Mouse (Mus musculus) left cerebral cortex, postnatal 14 days (tissue): ENCODE data around the gene Zfp148. TPM values are rescaled to one million over a fixed set of nuclear protein-coding genes. Genes with fewer than 3 reads are reported as not detected.
"Not testable (repeated sequence)": the region's sequence is repeated elsewhere in the genome, so short reads cannot be mapped to it uniquely, and the experiment has no call there.

ENCODE experiments used
- DNase-seq, 2 experiments: peaks; one replicate each; pipeline ENCODE4 v3.0.0; 2021 to 2022; ENCODE audit warnings: low spot score in 2 of 2, mixed read lengths in 1 of 2
- intact Hi-C: fragments of 180-260 bp; cut with DNase I; formaldehyde crosslinking; loops from one replicate; pipeline ENCODE4 v1.15.1; 2025
- total RNA-seq, 2 experiments: library from RNA; stranded (reverse); gene quantifications; 2 replicates each; pipeline ENCODE4 v1.2.3; 2021

Gene Zfp148
- total RNA-seq, 2 experiments from 2014 or later, result 101 to 109 TPM

- intact Hi-C loops, result no loop called here
Observed at GRCm38 (mm10) chr16:33379219-33379943, 1.3 kb upstream of the Zfp148 start.

DNA sequence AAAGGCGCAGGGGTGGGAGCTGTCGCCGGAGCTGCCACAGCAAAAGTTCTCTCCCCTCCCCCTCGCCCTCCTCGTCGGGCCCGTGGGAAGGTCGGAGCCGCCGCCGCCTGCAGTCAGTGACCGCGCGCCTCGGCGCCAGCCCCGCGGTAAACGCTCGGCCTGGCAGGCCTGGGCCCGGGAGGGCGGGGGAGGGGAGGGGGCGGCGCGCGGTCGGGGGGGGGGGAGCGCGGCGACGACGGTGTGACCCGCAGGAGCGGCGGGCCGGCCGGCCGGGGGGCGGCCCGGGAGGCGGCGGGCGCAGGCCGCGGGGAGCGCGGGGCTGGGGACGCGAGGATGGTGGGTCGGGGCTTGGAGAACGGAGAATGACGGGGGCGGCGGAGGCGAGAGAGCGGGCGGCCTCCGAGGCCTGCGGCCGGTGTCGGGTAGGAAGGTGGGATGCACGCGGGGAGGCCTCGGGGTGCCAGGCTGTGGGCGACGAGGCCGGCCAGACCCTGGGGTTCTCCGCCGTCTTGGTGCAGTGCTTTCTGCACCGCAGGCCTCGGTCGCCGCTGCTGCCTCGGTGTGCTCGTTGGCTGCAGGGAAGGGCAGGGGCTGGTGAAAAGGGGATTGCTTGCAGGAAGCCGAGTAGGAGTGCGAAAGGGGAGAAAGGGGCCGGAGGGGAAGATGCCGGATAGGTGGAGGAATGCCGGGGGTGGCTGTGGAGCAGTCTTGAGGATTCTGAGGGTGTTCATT lies 412 bp downstream of the Zfp148 start:
- peak in 1 of 2 experiments; percentile 40 for DNase-seq
- intact Hi-C loops, result loop anchor here (2.0 to 10.0 kb wide), 2 partner anchors 44 to 74 kb away; no protein-coding TSS in a partner anchor

More at GRCm38 (mm10) chr16:33379219-33379943, 1.3 kb upstream of the Zfp148 start:
- DNase-seq, result no peak

DNA sequence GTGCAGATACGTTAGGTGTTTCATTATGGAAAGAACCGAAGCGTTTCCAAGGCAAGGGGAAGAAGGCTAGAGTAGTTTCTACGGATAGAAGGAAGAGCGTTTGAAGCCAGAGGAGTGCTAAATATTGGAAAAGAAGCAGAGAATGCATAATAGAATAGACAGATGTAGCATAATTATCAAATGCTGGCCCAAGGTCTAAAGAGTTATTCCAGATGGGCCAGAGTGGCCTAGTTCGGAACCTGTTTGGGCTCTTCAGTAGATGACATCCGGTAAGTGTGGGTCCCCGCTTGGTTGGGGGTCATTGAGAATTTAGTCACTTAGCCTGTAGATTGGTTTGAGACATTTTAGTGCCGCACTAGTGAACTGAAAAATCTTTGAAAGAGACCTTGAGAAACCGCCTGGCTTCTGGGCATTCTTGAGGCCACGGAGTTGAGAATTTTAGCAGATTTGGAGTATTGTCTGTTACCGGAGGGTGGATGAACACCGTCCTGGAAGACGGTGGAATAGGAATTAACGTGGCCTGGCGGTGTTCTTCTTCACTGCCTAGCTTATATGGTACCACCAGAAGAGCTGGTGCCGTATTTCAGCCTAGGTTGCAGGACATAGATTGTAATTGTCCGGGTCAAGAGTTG lies 1.1 kb downstream of the Zfp148 start:
- intact Hi-C loops, result loop anchor here (2.0 to 10.0 kb wide), 2 partner anchors 45 to 73 kb away; no protein-coding TSS in a partner anchor
- DNase-seq, result no peak

DNA sequence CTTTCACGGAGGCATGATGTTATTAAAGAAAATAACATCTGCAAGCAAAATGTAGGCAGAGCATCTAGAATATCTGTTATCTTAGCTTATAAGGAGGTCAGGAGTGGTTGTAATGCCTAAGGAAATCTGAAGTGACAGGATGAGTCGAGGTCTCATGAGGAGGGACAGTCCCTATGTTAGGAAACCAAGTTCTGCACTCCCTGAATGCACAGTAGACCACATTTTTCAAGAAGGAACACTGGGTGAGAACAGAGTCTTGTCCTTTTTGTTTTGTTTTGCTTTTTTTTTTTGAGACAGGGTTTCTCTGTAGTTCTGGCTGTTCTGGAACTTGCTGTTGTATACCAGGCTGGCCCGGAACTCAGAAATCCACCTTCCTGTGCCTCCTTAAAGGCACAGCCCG lies 1.7 kb downstream of the Zfp148 start:
- intact Hi-C loops, result loop anchor here (10.0 kb wide), 1 partner anchor 72 kb away; no protein-coding TSS in a partner anchor
- no peak for DNase-seq

- no peak for DNase-seq
- intact Hi-C loops, result loop anchor here (10.0 kb wide), 1 partner anchor 71 kb away; no protein-coding TSS in a partner anchor
Observed at GRCm38 (mm10) chr16:33383584-33383983, 2.9 kb downstream of the Zfp148 start.

DNA sequence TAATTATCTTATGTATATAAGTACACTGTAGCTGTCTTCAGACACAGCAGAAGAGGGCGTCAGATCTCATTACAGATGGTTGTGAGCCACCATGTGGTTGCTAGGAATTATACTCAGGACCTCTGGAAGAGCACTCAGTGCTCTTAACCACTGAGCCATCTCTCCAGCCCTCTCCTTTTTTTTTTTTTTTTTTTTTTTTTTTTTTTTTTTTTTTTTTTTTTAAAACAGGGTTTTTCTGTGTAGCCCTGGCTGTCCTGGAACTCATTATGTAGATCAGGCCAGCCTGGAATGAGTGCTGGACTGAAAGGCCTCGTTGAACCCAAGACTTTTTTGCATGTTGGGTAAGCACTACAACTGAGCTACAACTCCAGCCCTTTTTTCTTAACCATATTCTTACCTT lies 3.4 kb downstream of the Zfp148 start:
- intact Hi-C loops, result loop anchor here (10.0 kb wide), 1 partner anchor 71 kb away; no protein-coding TSS in a partner anchor
- DNase-seq, result not testable (repeated sequence)

DNA sequence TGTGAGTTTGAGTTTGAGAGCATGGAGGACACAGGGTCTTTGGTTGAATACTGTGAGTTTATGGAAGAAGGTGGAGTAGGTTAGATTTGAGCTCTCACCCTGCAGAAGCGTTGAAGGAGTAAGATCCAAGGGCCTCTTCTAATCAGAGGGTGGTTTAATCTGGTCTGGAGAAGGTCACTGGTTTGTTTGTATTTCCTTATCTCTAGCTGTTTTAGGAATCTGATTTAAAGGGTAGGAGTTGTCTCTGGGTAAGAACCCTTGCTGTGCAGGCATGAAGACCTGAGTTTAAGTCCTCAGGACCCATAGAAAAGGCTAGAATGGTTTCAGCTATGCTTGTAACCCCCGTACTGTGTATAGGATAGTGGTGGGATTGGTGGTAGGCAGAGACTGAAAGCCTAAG lies 6.4 kb downstream of the Zfp148 start:
- intact Hi-C loops, result loop anchor here (10.0 kb wide), 1 partner anchor 68 kb away; no protein-coding TSS in a partner anchor
- DNase-seq, result no peak

DNA sequence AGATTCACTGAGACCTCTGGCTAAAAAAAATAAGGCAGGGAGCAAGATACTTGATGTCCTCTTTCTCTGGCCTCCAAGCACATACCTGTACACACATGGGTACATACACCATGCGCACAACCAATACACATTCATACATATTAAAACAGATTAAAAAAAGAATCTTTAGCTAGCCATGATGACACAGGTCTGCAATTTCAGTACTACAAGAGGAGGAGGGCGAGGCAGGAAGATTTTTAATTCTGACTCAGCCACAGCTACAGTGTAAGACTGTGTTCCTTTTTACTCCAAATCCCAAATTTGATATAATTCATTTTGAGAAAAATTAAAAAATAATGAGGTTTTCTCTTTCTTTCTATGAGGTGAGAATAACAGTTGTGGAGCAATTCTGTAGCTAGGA lies 6.8 kb downstream of the Zfp148 start:
- intact Hi-C loops, result loop anchor here (10.0 kb wide), 1 partner anchor 67 kb away; no protein-coding TSS in a partner anchor
- no peak for DNase-seq

DNA sequence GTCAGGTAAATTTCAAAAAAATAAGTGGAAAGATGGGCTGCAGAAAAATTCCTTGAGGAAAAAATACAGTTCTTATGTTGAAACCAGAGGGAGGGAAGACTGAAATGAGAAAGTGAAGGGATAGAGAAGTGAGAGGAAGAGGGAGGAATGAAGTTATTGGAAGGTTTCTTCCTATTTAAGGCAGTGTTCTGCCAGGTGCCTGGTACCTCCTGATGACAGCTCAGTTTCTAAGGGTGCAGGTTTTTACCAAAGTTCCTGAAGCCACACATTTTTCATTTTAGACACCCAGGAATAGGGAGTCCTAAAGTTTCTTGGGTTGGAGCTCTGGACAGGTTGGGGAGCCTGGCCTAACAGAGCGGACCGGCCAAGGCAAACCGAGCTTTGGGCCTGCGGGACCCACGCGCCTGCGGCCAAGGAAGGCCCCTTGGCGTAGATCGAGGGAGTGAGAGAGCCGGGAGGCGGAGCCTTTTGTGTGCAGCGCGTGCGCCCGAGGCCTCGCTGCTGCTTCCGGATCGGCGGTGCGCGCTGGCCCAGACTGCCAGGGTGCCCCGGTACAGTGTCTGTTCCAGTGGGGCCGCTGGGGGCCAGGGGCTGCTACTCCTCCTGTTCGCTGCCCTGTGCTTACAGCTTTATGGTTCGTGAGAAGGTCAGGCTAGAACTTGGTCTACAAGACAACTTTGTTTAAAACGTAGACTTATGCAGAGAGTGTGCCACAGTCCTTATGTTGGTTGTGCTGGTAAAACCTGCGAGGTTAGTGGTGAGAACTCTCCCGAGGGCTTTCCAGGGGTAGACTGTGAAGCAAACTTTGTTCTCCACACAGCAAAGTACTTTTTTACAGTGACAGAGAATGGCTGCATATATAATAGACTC lies 19.5 kb downstream of the Zfp148 start:
- peak; percentile 20 to 33 for DNase-seq
- intact Hi-C loops, result no loop called here

DNA sequence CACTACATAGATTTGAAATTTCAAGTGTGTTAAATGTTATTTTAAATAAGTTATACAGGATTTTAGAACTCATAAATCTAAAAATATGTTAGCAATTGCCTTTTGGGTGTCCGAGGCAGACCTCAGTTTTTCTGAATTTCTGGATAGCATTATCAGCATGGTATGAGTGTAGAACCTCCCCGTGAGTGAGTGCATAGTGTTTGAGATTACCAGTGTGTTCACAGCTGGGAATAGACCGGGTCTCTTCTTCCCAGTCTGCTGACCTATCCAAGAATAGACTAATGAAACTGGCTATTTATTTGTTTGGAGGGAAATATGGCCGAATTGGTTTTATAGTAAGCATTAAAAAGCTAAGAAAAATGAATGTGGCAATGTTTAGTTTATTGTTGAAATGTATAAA lies 20.3 kb downstream of the Zfp148 start:
- intact Hi-C loops, result no loop called here
- no peak for DNase-seq

DNA sequence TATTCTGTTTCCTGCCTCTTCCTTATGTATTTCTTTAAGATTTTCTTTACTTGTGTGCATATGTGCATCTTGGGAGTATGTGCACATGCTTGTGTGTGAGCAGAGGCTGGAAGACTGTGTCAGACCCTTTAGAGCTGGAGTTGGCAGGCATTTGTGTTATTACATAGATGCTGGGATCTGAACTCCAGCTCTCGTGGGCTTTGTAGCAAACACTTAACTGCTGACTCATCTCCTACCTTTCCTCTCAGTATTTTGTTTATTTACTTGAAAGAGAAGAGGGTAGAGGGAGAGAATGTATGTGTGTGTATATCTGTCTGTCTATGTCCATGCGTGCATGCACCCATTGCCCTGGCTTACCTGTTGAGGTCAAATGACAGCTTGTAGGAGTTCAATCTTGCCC lies 22.6 kb downstream of the Zfp148 start:
- intact Hi-C loops, result no loop called here
- no peak for DNase-seq

DNA sequence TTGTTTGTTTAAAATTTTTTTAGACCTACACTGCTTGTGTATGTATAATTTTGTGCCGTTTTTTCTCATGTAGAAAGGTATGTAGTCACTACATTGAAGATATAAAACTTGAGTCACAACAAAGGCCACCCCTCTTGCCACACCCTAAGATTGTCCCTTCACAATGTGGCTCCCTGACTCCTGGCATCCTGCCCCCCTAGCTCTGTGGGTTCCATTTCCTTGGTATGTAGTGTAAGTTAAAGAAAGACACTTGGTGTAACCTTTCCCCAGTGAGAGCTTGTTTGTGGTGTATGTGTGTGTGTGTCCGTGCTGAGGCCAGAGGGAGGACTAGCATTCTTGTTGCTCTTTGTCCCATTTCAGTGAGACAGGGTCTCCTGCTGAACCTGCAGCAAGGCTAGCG lies 23.4 kb downstream of the Zfp148 start:
- intact Hi-C loops, result no loop called here
- no peak for DNase-seq

DNA sequence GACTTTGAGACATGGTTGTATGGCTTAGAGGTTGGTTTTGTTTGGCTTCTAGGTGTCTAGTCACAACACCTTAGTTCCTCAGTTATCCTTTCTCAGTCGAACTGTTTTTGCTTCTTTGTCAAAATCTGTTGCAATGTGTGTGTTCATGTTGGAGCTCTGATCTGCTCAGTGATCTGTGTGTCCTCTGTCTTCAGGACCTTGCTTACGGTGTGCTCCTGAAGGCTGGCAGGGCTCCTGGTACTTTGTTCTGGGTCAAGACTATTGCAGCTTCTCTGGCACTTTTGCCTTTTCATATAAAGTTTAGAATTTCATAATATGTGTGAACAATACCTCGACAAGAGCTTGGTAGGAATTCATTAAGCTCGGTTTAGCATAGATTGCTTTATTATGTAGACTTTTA lies 24.9 kb downstream of the Zfp148 start:
- intact Hi-C loops, result no loop called here
- DNase-seq, result no peak

- intact Hi-C loops, result no loop called here
- DNase-seq, result no peak
Observed at GRCm38 (mm10) chr16:33410151-33410550, 29.5 kb downstream of the Zfp148 start.

GRCm38 (mm10) chr16:33410605-33411004 lies 30.0 kb downstream of the Zfp148 start:
- intact Hi-C loops, result no loop called here
- no peak for DNase-seq

GRCm38 (mm10) chr16:33414191-33414590 lies 33.6 kb downstream of the Zfp148 start:
- peak in 1 of 2 experiments; percentile 35 for DNase-seq
- intact Hi-C loops, result no loop called here

GRCm38 (mm10) chr16:33415607-33416006 lies 35.0 kb downstream of the Zfp148 start:
- no peak for DNase-seq
- intact Hi-C loops, result no loop called here

- intact Hi-C loops, result no loop called here
- DNase-seq, result no peak
Observed at GRCm38 (mm10) chr16:33428327-33428726, 47.7 kb downstream of the Zfp148 start.

- no peak for DNase-seq
- intact Hi-C loops, result no loop called here
Observed at GRCm38 (mm10) chr16:33431660-33432059, 51.0 kb downstream of the Zfp148 start.
